Mouse (Mus musculus) midbrain, embryonic 13.5 days (tissue): Measurements from ENCODE around the gene Adamts15. TPM values are rescaled to one million over a fixed set of nuclear protein-coding genes. Genes with fewer than 3 reads are reported as not detected.

Experiments used
- ATAC-seq: fragments of 200-750 bp; cut with Nextera tagmentation; 2 replicates; pipeline ENCODE4 v1.8.0; 2017; ENCODE audit warnings: mild to moderate bottlenecking, moderate TSS enrichment, moderate library complexity
- H3K27ac ChIP-seq: fragments of 300-500 bp; sonication (generic); 2 replicates; pipeline ENCODE4 v1.5.1; 2015; ENCODE audit warnings: inconsistent platforms, mild to moderate bottlenecking, moderate library complexity
- H3K27me3 ChIP-seq: fragments of 300-500 bp; sonication (generic); 2 replicates; pipeline ENCODE4 v1.6.1; 2015; ENCODE audit warnings: mild to moderate bottlenecking, inconsistent platforms
- H3K36me3 ChIP-seq: fragments of 300-500 bp; sonication (generic); 2 replicates; pipeline ENCODE4 v1.6.1; 2015; ENCODE audit warnings: mild to moderate bottlenecking, inconsistent platforms
- H3K4me1 ChIP-seq: fragments of 300-500 bp; sonication (generic); replicated peaks from 2 replicates; pipeline ENCODE4 v1.6.1; 2015; ENCODE audit warnings: inconsistent platforms
- H3K4me2 ChIP-seq: fragments of 300-500 bp; sonication (generic); replicated peaks from 2 replicates; pipeline ENCODE4 v1.6.1; 2015; ENCODE audit warnings: moderate library complexity, mild to moderate bottlenecking, inconsistent platforms
- H3K4me3 ChIP-seq: fragments of 300-500 bp; sonication (generic); replicated peaks from 2 replicates; pipeline ENCODE4 v1.5.1; 2015; ENCODE audit warnings: mild to moderate bottlenecking, inconsistent platforms
- H3K9ac ChIP-seq: fragments of 300-500 bp; sonication (generic); replicated peaks from 2 replicates; pipeline ENCODE4 v1.6.1; 2015; ENCODE audit warnings: mild to moderate bottlenecking, inconsistent platforms
- H3K9me3 ChIP-seq: fragments of 300-500 bp; sonication (generic); 2 replicates; pipeline ENCODE4 v1.6.1; 2016; ENCODE audit warnings: mild to moderate bottlenecking, inconsistent platforms
- WGBS: fragments of 180-500 bp; shearing (Covaris S2); methylation state at CpG from one replicate; pipeline ENCODE4 v1.1.7; 2015; 5-methylcytosine and 5-hydroxymethylcytosine counted together
- polyA plus RNA-seq: library from polyadenylated mRNA; unstranded; fragments of >200 nt; fragmentation: Nextera tagmentation; extraction: Ambion mirVana; gene quantifications from 2 replicates; pipeline ENCODE4 v1.2.1, GENCODE M21; 2015

The Adamts15 gene
- polyA plus RNA-seq, 1 experiment from 2014 or later, result 2.9 TPM

GRCm38 (mm10) chr9:30945276-30945675 lies 23.0 kb upstream of the Adamts15 start:
- H3K4me2 ChIP-seq, result no peak overlapping the region

GRCm38 (mm10) chr9:30944234-30944633 lies 22.0 kb upstream of the Adamts15 start:
- no peak overlapping the region for H3K4me2 ChIP-seq
- H3K4me1 ChIP-seq, result peaks cover 14% of the 10 kb centered on the region
- H3K36me3 ChIP-seq, result no peaks in the 10 kb centered on the region
- WGBS, result 15% methylated on average over 1 of the region's 1 CpGs
- no peak overlapping the region for H3K9ac ChIP-seq
- H3K4me3 ChIP-seq, result no peak overlapping the region
- no peak for ATAC-seq
- no peaks in the 10 kb centered on the region for H3K9me3 ChIP-seq
- H3K27me3 ChIP-seq, result peaks cover 48% of the 10 kb centered on the region
- H3K27ac ChIP-seq, result no peak overlapping the region

More at GRCm38 (mm10) chr9:30945276-30945675, 23.0 kb upstream of the Adamts15 start:
- H3K4me1 ChIP-seq, result peaks cover 14% of the 10 kb centered on the region
- no peak for ATAC-seq
- H3K27ac ChIP-seq, result no peak overlapping the region
- no peaks in the 10 kb centered on the region for H3K36me3 ChIP-seq
- H3K4me3 ChIP-seq, result no peak overlapping the region
- peaks cover 48% of the 10 kb centered on the region for H3K27me3 ChIP-seq
- no peaks in the 10 kb centered on the region for H3K9me3 ChIP-seq
- H3K9ac ChIP-seq, result no peak overlapping the region
- 62% methylated on average over 1 of the region's 1 CpGs for WGBS

- Histone ChIP-seq H3K36me3 (no peaks in the 10 kb centered on the region), H3K4me1 (peaks cover 14% of the 10 kb centered on the region), H3K4me2 (peak overlapping the region; percentile 98), H3K27ac (no peak overlapping the region), H3K27me3 (peaks cover 48% of the 10 kb centered on the region), H3K9ac (peak overlapping the region; percentile 76), H3K4me3 (peak overlapping the region; percentile 71), H3K9me3 (no peaks in the 10 kb centered on the region)
- ATAC-seq, result peak; percentile 13
- WGBS, result 3% methylated on average over 14 of the region's 14 CpGs
These were observed 21.1 kb upstream of the Adamts15 start for GRCm38 (mm10) chr9:30943341-30943740.

GRCm38 (mm10) chr9:30942512-30943313 lies 20.5 kb upstream of the Adamts15 start, which contains the start of gene Adamts8:
Gene Adamts8 (plus strand): TSS chr9:30942562.
- Histone ChIP-seq H3K27ac (0 out of 2 replicates have a peak within 1 kb of the TSS, but pooled peaks have one; percentile 14), H3K36me3 (no peaks in the 10 kb centered on the region), H3K4me1 (peaks cover 14% of the 10 kb centered on the region), H3K27me3 (peaks cover 48% of the 10 kb centered on the region), H3K4me2 (peak within 1 kb of the TSS; percentile 98), H3K9me3 (no peaks in the 10 kb centered on the region), H3K9ac (peak within 1 kb of the TSS; percentile 76), H3K4me3 (peak within 1 kb of the TSS; percentile 71)
- WGBS, result under 1% methylated on average over 95 of the region's 96 CpGs
- ATAC-seq, result peak; percentile 89

- ATAC-seq, result peak; percentile 20; the same call in 1 of the 2 replicates
- Histone ChIP-seq H3K9me3 (no peaks in the 10 kb centered on the region), H3K9ac (no peak overlapping the region), H3K4me1 (peaks cover 14% of the 10 kb centered on the region), H3K27me3 (peaks cover 40% of the 10 kb centered on the region), H3K4me3 (no peak overlapping the region), H3K36me3 (no peaks in the 10 kb centered on the region), H3K27ac (no peak overlapping the region), H3K4me2 (no peak overlapping the region)
- 7% methylated on average over 6 of the region's 6 CpGs for WGBS
These were observed 18.1 kb upstream of the Adamts15 start for GRCm38 (mm10) chr9:30940328-30940727.

GRCm38 (mm10) chr9:30936674-30937438 lies 14.6 kb upstream of the Adamts15 start:
- H3K27ac ChIP-seq, result no peak overlapping the region
- no peak overlapping the region for H3K9ac ChIP-seq
- ATAC-seq, result peak; percentile 66; the same call in 1 of the 2 replicates
- no peak overlapping the region for H3K4me3 ChIP-seq
- 41% methylated on average over 9 of the region's 9 CpGs for WGBS
- peaks cover under 1% of the 10 kb centered on the region for H3K4me1 ChIP-seq
- no peaks in the 10 kb centered on the region for H3K36me3 ChIP-seq
- no peak overlapping the region for H3K4me2 ChIP-seq
- H3K9me3 ChIP-seq, result no peaks in the 10 kb centered on the region
- peaks cover 15% of the 10 kb centered on the region for H3K27me3 ChIP-seq

- Histone ChIP-seq H3K9me3 (no peaks in the 10 kb centered on the region), H3K9ac (no peak overlapping the region), H3K4me1 (no peaks in the 10 kb centered on the region), H3K4me2 (no peak overlapping the region), H3K4me3 (no peak overlapping the region), H3K27ac (no peak overlapping the region), H3K36me3 (no peaks in the 10 kb centered on the region), H3K27me3 (no peaks in the 10 kb centered on the region)
- 70% methylated on average over 6 of the region's 6 CpGs for WGBS
- no peak for ATAC-seq
These were observed 12.6 kb upstream of the Adamts15 start for GRCm38 (mm10) chr9:30934827-30935226.

GRCm38 (mm10) chr9:30932346-30932745 lies 10.1 kb upstream of the Adamts15 start:
- no peaks in the 10 kb centered on the region for H3K36me3 ChIP-seq
- no peaks in the 10 kb centered on the region for H3K27me3 ChIP-seq
- no peaks in the 10 kb centered on the region for H3K4me1 ChIP-seq
- no peak overlapping the region for H3K4me3 ChIP-seq
- no peak overlapping the region for H3K4me2 ChIP-seq
- H3K9me3 ChIP-seq, result no peaks in the 10 kb centered on the region
- ATAC-seq, result no peak
- H3K27ac ChIP-seq, result no peak overlapping the region
- 84% methylated on average over 4 of the region's 4 CpGs for WGBS
- no peak overlapping the region for H3K9ac ChIP-seq

- no peak overlapping the region for H3K4me3 ChIP-seq
- no peak overlapping the region for H3K9ac ChIP-seq
- no peaks in the 10 kb centered on the region for H3K9me3 ChIP-seq
- H3K4me2 ChIP-seq, result no peak overlapping the region
- no peak for ATAC-seq
- 88% methylated on average over 2 of the region's 2 CpGs for WGBS
- H3K27ac ChIP-seq, result no peak overlapping the region
- H3K27me3 ChIP-seq, result no peaks in the 10 kb centered on the region
- H3K4me1 ChIP-seq, result no peaks in the 10 kb centered on the region
- H3K36me3 ChIP-seq, result no peaks in the 10 kb centered on the region
These were observed 6.5 kb upstream of the Adamts15 start for GRCm38 (mm10) chr9:30928759-30929158.

GRCm38 (mm10) chr9:30921261-30922103 lies 770 bp downstream of the Adamts15 start:
- H3K9me3 ChIP-seq, result no peaks in the 10 kb centered on the region
- H3K27me3 ChIP-seq, result peaks cover 39% of the 10 kb centered on the region
- peak overlapping the region; percentile 81 for H3K4me2 ChIP-seq
- H3K27ac ChIP-seq, result no peak overlapping the region
- ATAC-seq, result peak; percentile 41; the same call in 1 of the 2 replicates
- peak overlapping the region; percentile 53 for H3K9ac ChIP-seq
- peak overlapping the region; percentile 45 for H3K4me3 ChIP-seq
- peaks cover 27% of the 10 kb centered on the region for H3K4me1 ChIP-seq
- no peaks in the 10 kb centered on the region for H3K36me3 ChIP-seq
- 3% methylated on average over 56 of the region's 56 CpGs for WGBS

GRCm38 (mm10) chr9:30920736-30921135 lies 1.5 kb downstream of the Adamts15 start:
- H3K27ac ChIP-seq, result no peak overlapping the region
- peaks cover 39% of the 10 kb centered on the region for H3K27me3 ChIP-seq
- H3K9ac ChIP-seq, result no peak overlapping the region
- H3K4me2 ChIP-seq, result no peak overlapping the region
- no peak for ATAC-seq
- H3K9me3 ChIP-seq, result no peaks in the 10 kb centered on the region
- H3K36me3 ChIP-seq, result no peaks in the 10 kb centered on the region
- 28% methylated on average over 6 of the region's 6 CpGs for WGBS
- H3K4me1 ChIP-seq, result peaks cover 27% of the 10 kb centered on the region
- H3K4me3 ChIP-seq, result no peak overlapping the region
